Mouse (Mus musculus) urinary bladder, postnatal 25 days (tissue): ENCODE measurements around the gene Epm2a.
"Not testable (repeated sequence)": the region's sequence is repeated elsewhere in the genome, so short reads cannot be mapped to it uniquely, and the experiment has no call there.

Source experiments
- DNase-seq: peaks from one replicate; pipeline ENCODE4 v3.0.0; 2022; ENCODE audit warnings: low spot score

Epm2a gene

DNA sequence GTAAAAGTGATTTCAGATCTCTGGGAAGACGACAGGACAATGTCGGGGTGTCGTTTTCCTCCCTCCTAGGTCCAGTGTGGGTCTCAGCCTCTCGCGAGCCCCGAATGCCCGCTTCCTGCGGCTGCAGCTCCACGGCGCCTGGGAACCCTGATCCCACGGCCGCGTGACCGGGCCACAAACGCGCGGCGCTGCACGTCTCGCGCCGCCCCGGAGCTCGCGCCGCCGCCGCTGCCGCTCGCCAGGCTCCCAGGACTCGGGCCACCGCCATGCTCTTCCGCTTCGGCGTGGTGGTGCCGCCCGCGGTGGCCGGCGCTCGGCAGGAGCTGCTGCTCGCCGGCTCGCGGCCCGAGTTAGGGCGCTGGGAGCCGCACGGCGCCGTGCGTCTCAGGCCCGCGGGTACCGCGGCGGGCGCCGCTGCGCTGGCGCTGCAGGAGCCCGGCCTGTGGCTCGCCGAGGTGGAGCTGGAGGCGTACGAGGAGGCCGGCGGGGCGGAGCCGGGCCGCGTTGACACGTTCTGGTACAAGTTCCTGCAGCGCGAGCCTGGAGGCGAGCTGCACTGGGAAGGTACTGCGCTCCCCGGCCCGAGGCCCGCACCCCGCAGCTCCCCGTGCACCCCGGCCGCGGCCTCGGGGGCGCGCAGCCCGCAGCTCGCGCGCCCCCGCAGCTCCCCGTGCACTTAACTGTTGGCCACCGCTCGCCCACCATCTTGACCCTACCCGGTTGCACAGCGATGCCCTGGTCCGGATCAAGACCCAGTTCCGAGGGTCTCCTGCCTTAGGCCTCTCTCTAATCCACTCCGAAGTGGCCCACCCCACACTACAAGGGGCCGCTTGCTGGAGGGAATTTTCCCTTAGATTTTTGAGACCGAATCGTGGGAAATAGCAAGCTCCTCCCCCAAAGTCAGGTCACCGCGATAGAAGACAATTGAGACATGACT, at the start of gene Epm2a:
TSS of gene Epm2a (plus strand) at position 200 of the 937 bp plus-strand sequence.
- DNase-seq, result peak; percentile 79

DNA sequence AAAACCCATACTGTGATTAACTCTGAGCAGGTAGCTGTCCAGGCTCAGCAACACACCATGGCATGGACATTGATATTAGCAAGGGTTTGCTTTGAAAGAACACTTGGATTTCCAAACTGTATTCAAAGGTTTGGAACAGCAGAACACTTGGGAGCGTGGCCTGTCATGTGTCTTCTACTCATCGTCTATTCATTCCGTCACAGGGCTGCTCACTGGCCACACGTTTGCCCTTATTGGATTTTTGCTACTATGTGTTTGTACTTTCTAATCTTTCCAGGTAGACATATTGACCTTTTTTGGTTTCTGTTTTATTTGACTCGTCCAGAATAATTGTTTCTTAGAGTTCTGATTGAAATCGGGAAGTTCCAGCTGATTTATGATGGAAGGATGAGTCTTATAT, 44.8 kb upstream of the Epm2a start:
- no peak for DNase-seq

DNA sequence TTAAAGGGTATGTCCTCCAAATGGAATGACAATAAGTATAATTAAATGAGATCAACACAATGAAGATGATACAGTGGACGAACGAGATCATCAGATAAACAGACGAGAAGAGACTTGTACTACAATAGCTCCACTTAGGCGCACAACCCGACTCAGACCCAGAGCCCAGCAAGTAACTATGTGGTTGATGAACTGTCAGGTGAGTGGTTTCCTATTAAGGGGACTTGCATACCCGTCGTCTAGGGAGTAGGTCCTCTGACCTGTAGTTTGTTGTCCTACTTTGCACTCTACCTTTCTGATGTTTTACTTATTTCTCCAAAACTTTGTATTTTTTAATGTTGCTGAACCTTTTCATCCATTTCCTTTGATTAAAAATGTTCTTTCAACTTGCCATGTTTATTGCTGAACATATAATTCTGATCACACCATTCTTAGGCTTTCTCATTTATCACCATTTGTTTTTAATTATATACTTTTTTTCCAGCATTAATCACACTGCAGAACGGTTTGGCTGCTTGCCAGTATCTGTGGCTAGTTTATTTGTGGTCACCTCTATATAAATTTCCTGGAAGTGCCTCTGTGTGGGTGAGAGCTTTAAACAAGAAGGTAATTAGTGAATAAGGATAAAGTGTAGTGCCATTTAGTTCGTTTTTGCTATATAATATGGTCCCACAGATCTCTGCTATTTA, 37.7 kb upstream of the Epm2a start:
- DNase-seq, result no peak

DNA sequence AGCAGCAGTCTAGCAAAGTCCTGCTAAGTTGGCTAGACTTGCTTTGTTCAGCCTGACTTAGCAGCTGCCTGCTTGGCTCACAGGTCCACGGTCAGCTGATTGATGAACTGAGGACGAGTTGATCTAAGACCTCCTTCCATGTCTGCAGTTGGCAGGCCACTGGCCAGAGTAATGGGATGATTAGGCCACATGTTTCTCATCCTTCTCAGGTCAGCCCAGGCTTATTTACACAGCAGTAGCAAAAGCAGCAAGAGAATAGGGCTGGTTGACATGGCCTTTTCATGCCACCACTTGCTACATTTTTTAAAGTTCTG, 37.2 kb upstream of the Epm2a start:
- DNase-seq, result no peak

DNA sequence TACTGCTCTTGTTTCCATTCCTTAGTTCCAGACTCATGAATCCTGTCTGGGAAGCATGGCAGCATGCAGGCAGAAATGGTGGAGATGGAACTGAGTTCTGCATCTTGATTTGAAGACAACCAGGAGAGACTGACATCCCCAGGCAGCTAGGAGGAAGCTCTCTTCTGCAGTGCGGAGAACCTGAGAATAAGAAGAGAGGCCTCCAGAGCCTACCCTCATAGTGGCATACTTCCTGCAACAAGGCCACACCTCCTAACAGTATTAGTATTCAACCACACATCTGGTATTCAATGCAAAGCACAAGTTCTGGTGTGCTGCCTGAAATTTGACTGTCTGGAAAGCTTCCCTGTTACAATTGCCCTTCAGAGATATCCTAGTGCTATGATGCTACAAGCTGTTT, 33.3 kb upstream of the Epm2a start:
- no peak for DNase-seq

DNA sequence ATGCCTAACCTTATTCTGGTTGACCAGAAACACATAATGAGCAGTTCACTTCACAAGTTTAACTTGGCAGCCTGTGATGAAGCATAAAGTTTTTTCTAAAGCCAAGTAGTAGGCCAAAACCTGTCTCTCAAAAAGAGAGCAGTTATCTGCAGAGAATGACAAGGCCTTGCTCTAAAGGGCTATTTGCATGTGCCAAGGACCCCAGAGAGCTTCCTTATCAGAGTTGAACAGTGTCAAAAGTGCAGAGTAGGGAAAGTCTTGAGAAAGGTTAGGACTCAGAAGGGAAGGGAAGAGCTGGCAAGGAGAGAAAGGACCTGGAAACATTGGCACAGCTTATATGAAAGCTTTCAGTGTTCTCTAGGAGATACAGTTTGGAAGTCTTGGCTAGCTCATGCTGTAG, 32.7 kb upstream of the Epm2a start:
- no peak for DNase-seq

DNA sequence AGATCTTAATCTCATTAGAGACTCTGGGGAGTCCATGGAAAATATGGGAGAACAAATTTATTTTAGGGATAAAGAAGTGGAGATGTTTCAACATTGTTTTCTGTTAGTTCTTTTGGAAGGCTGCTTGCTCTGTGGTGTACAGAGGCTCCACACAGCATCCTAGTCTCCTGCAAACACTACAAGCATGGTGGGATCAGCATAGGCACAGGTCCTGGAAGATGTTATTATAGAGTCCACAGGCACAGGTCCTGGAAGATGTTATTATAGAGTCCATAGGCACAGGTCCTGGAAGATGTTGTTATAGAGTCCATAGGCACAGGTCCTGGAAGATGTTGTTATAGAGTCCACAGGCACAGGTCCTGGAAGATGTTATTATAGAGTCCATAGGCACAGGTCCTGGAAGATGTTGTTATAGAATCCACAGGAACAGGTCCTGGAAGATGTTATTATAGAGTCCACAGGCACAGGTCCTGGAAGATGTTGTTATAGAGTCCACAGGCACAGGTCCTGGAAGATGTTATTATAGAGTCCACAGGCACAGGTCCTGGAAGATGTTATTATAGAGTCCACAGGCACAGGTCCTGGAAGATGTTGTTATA, 25.2 kb upstream of the Epm2a start:
- not testable (repeated sequence) for DNase-seq

DNA sequence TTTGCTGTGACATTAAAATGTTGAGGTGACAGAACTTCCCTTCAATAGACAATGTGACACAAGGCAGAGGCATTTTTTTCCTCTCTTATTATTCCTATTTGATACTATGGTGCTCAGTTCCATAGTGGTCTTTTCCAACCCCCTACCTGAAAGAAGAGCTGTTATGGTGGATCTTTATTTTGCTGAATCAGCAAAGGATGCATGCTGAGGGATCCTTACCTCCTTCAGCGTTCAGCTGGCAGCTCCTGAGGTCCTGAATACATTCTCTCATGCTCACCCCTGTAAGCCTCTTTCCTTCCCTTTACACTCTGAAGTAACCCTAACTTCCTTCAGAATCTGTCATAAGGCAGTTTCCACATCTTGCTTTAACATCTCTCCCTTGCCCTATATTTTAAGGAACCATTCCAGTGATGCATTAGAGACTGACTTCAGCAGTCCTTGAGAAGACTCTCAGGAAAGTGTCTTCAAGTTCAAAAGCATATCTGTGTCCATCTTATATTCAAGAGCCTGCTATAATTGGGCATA, 23.7 kb upstream of the Epm2a start:
- DNase-seq, result no peak

DNA sequence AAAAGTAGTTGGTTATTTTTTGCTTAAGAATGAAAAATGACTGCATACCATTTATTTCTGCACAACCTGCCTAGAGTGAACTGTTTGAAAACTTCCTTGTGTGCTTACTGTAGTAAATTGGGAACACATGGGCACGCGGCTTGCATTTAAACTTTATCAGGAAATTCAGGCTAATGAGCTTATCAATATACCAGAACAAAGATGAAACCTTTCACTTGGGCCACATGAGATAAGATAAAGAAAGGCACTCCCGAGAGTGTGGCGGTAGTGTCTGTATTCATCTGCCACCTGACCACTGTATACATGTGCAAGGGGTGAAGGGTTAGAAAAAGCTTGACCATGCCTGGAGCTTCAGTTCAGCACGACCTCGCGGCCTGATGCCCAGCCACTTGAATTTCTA, 20.9 kb upstream of the Epm2a start:
- DNase-seq, result no peak

DNA sequence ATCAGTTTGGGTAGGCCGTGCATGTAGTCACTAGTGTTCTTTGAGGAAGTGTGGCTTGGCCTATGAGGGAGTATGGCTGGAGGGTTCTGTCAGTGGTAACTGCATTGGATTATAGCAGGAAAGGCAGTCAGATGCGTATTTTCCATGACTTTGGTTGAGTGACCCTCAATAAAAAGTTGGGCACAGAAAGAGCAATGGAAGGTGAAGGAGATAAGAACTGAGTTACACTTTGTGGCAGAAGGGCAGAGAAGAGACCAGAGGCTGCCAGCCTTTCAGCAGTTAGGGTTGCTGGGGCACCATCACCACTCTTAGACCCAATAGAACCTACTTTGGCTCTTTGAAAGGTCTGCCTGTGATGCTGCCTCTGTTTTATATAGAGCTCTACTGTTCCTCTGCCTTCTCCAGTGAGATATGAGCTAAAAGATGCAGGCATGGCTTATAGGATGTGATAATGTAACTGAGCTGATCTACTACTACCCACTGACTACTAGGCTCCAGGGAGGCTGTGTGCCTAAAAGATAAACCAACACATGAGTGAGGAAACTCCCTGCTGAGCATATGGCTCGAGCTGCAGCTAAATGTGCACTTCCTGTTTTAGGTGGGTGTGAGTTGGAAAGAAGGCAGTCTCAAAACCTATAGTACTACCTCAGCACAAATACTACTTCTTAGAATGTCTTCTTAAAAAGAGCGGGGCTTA, 19.9 kb upstream of the Epm2a start:
- no peak for DNase-seq

DNA sequence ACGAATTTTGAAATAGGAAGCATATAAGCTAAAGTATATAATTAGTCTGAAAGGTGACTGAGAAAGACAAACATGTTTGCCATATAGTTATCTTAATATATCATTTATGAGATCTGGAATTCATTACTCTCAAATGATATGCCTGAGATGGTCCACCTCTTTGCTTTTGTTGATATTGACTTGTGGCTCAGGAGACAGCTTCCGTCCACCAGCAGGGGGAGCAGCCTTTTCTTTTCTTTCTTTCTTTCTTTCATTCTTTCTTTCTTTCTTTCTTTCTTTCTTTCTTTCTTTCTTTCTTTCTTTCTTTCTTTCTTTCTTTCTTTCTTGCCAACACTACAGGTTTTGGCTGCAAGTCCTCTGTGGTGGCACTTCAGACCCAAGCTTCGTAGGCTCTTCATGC, 16.7 kb upstream of the Epm2a start:
- no peak for DNase-seq

DNA sequence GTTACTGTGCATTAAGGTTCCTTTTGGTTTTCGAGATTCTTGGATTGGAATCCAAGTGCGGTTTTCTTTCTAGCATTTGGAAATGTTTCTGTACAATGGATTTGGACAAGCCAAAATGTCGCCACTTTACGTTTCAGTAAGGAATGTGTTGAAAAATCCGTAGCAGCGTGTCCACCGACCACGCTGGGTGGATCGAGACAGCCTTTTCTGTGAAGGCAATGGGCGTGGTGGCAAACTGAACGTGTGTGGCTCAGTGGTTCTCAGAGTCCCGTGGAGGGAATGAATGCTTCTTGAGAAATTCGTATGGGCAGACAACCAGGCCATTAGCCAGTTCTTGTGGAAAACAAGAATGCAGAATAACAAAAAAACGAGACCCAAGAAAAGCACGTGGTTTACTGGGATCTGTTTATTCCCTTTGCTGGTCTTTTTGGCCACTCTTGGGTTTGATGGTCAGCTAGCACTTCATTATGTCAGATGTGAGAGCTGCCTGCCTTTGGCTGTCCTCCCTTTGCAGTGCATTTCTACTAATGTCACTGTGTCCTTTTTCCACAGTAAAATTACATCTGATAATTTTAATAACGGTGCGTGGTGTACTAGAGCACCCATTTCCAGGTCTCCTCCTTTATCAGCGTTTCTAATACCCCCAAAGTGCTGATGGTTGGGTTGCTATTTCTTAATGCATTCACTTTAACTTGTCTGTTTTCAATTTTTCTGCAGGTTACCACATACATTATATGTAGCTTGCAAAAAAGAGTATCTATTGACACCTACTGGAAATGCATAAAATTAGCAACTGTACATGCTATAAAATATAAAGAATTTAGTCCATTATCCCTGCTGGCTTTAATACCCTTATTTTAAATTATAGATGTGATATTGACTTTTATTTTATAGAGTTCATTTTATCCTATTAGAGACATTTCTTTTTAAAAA, 1.6 kb downstream of the Epm2a start:
- DNase-seq, result no peak

DNA sequence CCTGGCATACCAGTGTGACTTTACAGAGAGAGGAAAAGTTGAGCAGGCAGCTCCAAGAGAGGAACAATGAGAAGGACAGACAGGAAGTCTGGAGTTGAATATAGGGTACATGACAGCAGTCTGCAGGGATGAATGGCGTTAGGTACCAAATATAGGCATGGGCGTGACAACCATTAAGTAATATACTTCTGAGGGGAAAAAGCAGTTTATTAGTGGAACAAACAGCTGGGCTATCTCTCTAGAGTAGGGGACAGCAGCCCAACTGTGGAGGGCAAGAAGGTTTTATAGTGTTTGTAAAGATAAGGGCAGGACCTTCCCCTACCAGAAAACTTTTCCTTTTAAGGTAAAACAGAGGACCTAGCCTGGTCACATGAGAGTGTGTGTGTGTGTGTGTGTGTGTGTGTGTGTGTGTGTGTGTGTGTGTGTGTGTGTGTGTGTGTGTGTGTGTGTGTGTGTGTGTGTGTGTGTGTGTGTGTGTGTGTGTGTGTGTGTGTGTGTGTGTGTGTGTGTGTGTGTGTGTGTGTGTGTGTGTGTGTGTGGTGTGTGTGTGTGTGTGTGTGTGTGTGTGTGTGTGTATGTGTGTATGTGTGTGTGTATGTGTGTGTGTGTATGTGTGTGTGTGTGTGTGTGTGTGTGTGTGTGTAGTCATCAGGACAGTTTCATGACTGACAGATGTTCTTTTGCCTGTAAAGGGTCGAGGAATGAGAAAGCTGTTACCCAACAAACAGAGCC, 7.2 kb downstream of the Epm2a start:
- DNase-seq, result not testable (repeated sequence)

DNA sequence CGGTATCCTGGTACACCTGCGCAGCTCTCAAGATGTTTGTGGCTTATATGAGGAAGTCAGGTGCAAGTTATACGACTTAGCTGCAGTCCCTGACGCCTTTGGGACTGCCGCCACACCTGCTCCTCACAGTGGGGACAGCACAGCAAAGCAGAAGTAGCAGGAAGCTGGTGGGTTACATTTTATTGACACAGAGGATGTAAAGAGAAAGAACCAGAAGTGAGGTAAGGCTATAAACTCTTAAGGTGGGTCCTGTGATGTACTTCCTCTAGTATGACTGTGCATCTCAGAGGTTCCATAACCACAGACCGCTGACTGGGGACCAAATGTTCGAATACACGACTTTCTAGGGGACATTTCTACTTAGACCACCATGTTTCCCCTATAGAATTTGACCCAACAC, 11.4 kb downstream of the Epm2a start:
- no peak for DNase-seq

DNA sequence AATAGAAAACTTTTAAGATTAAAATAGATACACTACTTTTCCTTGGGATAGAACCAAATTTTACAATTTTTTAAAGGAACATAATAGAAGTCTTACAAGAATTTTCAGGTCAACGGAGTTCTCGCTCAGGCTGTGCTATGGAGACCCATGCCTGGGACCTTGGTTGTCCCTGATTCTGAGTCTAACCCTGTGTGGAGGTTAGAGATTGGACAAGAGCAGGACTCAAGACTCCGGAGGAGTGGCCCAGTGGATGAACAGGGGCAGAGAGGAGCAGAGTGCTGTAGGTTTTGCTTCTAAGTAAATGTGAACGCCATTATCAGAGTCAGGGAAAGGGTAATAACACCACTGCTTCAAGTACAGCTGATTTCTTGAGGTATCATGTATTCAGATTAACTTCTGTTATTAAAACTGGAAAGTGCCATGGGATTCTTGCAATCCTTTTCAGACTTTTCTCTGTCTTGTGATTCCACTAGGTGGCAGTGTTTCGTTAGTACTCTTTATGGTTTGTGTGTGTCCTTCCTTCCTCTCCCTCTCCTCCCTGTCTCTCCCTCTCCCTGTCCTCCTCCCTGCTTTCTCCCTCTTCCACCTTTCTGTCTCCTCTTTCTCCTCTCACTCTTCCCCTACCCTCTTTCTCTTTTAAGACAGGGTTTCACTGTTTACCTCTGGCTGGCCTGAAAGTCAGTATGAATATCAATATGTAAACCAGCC, 18.9 kb downstream of the Epm2a start:
- DNase-seq, result peak; percentile 8

DNA sequence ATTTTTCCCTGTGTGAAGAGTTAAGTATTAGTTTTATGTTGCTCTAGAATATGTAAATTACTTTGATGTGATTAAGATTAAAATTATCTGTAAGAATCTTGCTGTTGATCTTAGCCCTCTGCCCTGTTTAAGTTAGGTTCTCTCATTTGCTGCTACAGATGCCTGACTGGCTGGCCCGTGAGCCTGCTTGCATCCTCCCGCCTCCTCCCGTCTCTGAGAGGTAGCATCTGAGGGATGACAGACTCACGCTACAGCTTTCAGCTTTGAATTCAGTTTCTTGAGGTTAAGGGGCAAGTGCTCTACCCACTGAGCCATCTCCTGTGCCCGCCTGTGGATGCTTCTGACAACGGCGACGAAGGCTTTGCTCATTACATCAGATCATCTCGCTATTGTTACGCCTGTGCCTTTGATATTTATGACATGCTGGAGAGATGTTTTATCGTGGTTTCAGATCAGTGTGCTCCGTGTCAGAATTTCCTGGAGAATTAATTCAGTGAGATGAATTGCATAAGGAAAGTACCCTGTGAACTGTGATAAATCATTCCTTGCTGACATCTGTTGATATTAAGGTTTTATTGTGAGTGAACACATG, 19.8 kb downstream of the Epm2a start:
- DNase-seq, result no peak

DNA sequence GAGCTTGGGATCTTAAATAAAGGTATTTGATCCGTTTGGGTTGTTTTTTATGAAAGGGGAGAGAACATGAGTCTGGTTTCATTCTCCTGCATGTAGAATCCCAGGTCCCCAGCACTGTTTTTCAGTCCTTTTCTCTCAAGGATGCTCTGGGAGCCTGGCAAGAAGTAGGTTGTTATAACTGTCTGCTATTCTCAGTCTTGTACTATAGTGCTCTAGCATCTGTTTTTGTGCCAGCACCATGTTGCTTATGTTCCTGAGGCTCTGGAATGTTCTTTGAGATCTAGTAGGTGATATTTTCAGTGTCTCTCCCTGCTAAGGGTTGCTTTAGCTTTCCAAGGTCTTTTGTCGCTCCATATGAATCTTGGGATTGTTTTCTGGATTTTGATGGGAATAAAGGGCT, 38.1 kb downstream of the Epm2a start:
- DNase-seq, result no peak

DNA sequence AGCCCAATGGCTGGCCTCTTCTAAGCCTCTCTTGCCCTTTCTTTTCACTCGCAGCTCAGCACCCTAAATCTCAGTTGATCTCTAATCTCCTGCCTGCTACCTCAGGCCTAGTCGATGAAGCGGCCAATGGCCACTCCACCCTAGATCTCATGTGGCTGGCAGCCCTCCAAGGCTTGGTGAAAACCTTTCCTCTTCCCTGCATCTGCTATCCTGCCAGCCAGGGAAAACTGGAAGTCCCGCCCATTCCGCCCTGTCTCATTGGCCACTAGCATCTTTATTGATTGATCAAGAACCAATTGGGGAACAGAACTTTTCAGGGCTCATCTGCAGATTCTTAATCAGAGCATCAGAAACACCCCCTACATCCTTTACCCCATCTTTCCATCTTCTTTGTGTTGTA, 67.7 kb downstream of the Epm2a start:
- DNase-seq, result no peak

DNA sequence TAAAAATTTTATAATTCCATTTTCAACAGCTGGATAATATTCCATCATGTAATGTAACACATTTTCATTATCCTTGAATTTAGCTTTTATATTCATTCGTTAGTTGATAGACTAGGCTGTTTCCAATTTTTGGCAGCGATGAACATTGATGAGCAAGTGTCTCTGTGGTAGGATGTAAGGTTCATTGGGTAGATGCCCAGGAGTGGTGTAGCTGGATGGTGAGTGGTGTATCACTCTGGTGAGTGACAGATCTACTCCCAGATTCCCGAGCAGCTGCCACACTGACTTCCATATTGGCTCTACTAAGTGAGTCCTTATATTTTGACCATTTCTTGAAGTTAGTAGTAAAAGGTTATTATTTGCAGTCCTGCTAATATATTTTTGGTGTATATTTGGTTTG, 76.9 kb downstream of the Epm2a start:
- no peak for DNase-seq
